8 mouse cellular contexts compared by ENCODE assay signal in genomic region chr13:47869670-47870532, GRCm38 (mm10).
DNase-seq lines count a peak whose midpoint lies in the region; ATAC-seq and TF ChIP-seq lines count a peak whose summit lies in the region.

No protein-coding gene starts in this region.

- no peaks in the 10 kb centered on the region for H3K36me3 ChIP-seq in lung, embryonic 14.5 days (ENCODE audit: insufficient read depth)
- no peaks in the 10 kb centered on the region for H3K36me3 ChIP-seq in midbrain, embryonic 14.5 days (ENCODE audit: control insufficient read depth, insufficient read depth, low read length)

- no peak overlapping the region for H3K27ac ChIP-seq in lung, embryonic 14.5 days (ENCODE audit: low read depth)
- 0 out of 2 replicates have a peak overlapping the region, but pooled peaks have one; percentile 15 for H3K27ac ChIP-seq in midbrain, embryonic 14.5 days (replicated peaks; ENCODE audit: low read depth, low read length)

- no peaks in the 10 kb centered on the region for H3K27me3 ChIP-seq in lung, embryonic 14.5 days (ENCODE audit: insufficient read depth, low read length)
- H3K27me3 ChIP-seq in midbrain, embryonic 14.5 days (ENCODE audit: control insufficient read depth, insufficient read depth, low read length): no peaks in the 10 kb centered on the region

- no peak for TF ChIP-seq CTCF in lung, embryonic 14.5 days (IDR thresholded peaks at IDR 0.05; ENCODE audit: low read depth)

- DNase-seq in cerebellum, adult 8-10 months: peak; percentile 2
- no peak for DNase-seq in cerebellum, adult 11-12 months
- DNase-seq in lung, embryonic 14.5 days: peak; percentile 38
- no peak for DNase-seq in lung, adult 18-20 months
- peak; percentile 21 for DNase-seq in gastrocnemius, postnatal 25 days
- DNase-seq in midbrain, embryonic 14.5 days: peak; percentile 64
- no peak for DNase-seq in embryo, embryonic 9.5 days (ENCODE audit: extremely low spot score)
- DNase-seq in adrenal gland, postnatal 25 days: no peak

- no peak for ATAC-seq in lung, embryonic 14.5 days (ENCODE audit: insufficient read depth)
- no peak for ATAC-seq in midbrain, embryonic 14.5 days (ENCODE audit: low FRiP score, low TSS enrichment)

- no peaks in the 10 kb centered on the region for H3K9me3 ChIP-seq in lung, embryonic 14.5 days (ENCODE audit: low read depth, low read length)
- H3K9me3 ChIP-seq in midbrain, embryonic 14.5 days (ENCODE audit: control insufficient read depth, low read length): no peaks in the 10 kb centered on the region

- H3K4me2 ChIP-seq in lung, embryonic 14.5 days: no peak overlapping the region
- H3K4me2 ChIP-seq in midbrain, embryonic 14.5 days (ENCODE audit: low read length): no peak overlapping the region

- no peaks in the 10 kb centered on the region for H3K4me1 ChIP-seq in lung, embryonic 14.5 days (ENCODE audit: insufficient read depth)
- 0 out of 2 replicates have a peak, but pooled peaks cover 16% of the 10 kb centered on the region for H3K4me1 ChIP-seq in midbrain, embryonic 14.5 days (ENCODE audit: control insufficient read depth, insufficient read depth, low read length)

- 55% methylated on average over 10 of the region's 10 CpGs for WGBS in lung, embryonic 14.5 days
- 56% methylated on average over 10 of the region's 10 CpGs for WGBS in midbrain, embryonic 14.5 days

- no peak overlapping the region for H3K9ac ChIP-seq in lung, embryonic 14.5 days
- no peak overlapping the region for H3K9ac ChIP-seq in midbrain, embryonic 14.5 days (replicated peaks; ENCODE audit: low read length)

- no peak overlapping the region for H3K4me3 ChIP-seq in lung, embryonic 14.5 days (ENCODE audit: low read depth, low read length)
- H3K4me3 ChIP-seq in midbrain, embryonic 14.5 days (replicated peaks; ENCODE audit: low read depth, low read length): no peak overlapping the region

Comparison
In these comparisons a context has a peak if more than half of its experiments do, and no peak if none do; other contexts are left out.
1. DNase-seq: peak in cerebellum, adult 8-10 months (single experiment), lung, embryonic 14.5 days (single experiment), gastrocnemius, postnatal 25 days (single experiment) and midbrain, embryonic 14.5 days (single experiment); none in cerebellum, adult 11-12 months (single experiment), lung, adult 18-20 months (0 of 2), embryo, embryonic 9.5 days (single experiment) and adrenal gland, postnatal 25 days (single experiment).